Mouse (Mus musculus) small intestine, adult 2 months (tissue): ENCODE measurements at regions not wholly inside any gene's neighbourhood (a gene's known extent, or its start where the extent isn't known, plus 50 kb on each side); places are given as distances from the start of the nearest gene placed in this dataset.

Source experiments
- H3K27ac ChIP-seq: fragments of 200-500 bp; 2 replicates; pipeline ENCODE4 v1.5.1; 2012; ENCODE audit warnings: low read depth, low read length, control low read depth, inconsistent platforms; ENCODE audit not compliant: insufficient read depth
- H3K27me3 ChIP-seq: fragments of 200-500 bp; 2 replicates; pipeline ENCODE4 v1.6.1; 2012; ENCODE audit warnings: mild to moderate bottlenecking, moderate library complexity, low read length, inconsistent platforms; ENCODE audit not compliant: control insufficient read depth, insufficient read depth
- H3K36me3 ChIP-seq: fragments of 200-500 bp; 2 replicates; pipeline ENCODE4 v1.6.1; 2012; ENCODE audit warnings: mild to moderate bottlenecking, low read length, control low read depth, inconsistent platforms; ENCODE audit not compliant: control insufficient read depth, insufficient read depth
- H3K4me1 ChIP-seq: fragments of 200-500 bp; 2 replicates; pipeline ENCODE4 v1.6.1; 2012; ENCODE audit warnings: low read length, inconsistent platforms, mixed read lengths; ENCODE audit not compliant: control insufficient read depth, insufficient read depth, insufficient read length
- H3K4me3 ChIP-seq: fragments of 200-500 bp; 2 replicates; pipeline ENCODE4 v1.5.1; 2012; ENCODE audit warnings: low read depth, mild to moderate bottlenecking, control low read depth, inconsistent platforms, low read length, moderate library complexity
- CTCF ChIP-seq: fragments of 200-500 bp; IDR thresholded peaks from 2 replicates; pipeline ENCODE4 v1.5.1; 2012; ENCODE audit warnings: low read depth, mild to moderate bottlenecking, control low read depth, inconsistent platforms, low read length, moderate library complexity, mixed read lengths; ENCODE audit not compliant: insufficient replicate concordance, insufficient read length; ENCODE audit errors: extremely low read depth
- POLR2A ChIP-seq: fragments of 200-500 bp; IDR thresholded peaks from 2 replicates; pipeline ENCODE4 v1.6.1; 2012; ENCODE audit warnings: low read depth, mild to moderate bottlenecking, control low read depth, inconsistent platforms, low read length, moderate library complexity
- WGBS: fragments of 180-500 bp; shearing (Covaris S2); methylation state at CpG from one replicate; pipeline ENCODE4 v1.1.7; 2018; 5-methylcytosine and 5-hydroxymethylcytosine counted together

GRCm38 (mm10) chr11:17386756-17387155 is 129.4 kb downstream of the C1d start:
- Histone ChIP-seq H3K4me1 (no peaks in the 10 kb centered on the region), H3K4me3 (no peak overlapping the region), H3K36me3 (no peaks in the 10 kb centered on the region), H3K27me3 (no peaks in the 10 kb centered on the region), H3K27ac (no peak overlapping the region)
- 62% methylated on average over 3 of the region's 3 CpGs for WGBS
- no peak for TF ChIP-seq CTCF
- TF ChIP-seq POLR2A = no peak

GRCm38 (mm10) chr11:17393832-17394231 is 136.5 kb downstream of the C1d start:
- Histone ChIP-seq H3K27me3 (no peaks in the 10 kb centered on the region), H3K36me3 (no peaks in the 10 kb centered on the region), H3K4me3 (no peak overlapping the region), H3K27ac (no peak overlapping the region), H3K4me1 (no peaks in the 10 kb centered on the region)
- 64% methylated on average over 6 of the region's 6 CpGs for WGBS
- TF ChIP-seq CTCF (no peak), POLR2A (no peak)

GRCm38 (mm10) chr11:17414531-17414930 is 157.2 kb downstream of the C1d start:
- WGBS = 21% methylated on average over 1 of the region's 1 CpGs
- Histone ChIP-seq H3K36me3 (no peaks in the 10 kb centered on the region), H3K27me3 (no peaks in the 10 kb centered on the region), H3K4me3 (no peak overlapping the region), H3K4me1 (no peaks in the 10 kb centered on the region), H3K27ac (no peak overlapping the region)
- TF ChIP-seq POLR2A = no peak
- TF ChIP-seq CTCF = no peak

GRCm38 (mm10) chr11:17415144-17415543 is 157.8 kb downstream of the C1d start:
- TF ChIP-seq CTCF = no peak
- no peak for TF ChIP-seq POLR2A
- Histone ChIP-seq H3K27ac (no peak overlapping the region), H3K27me3 (no peaks in the 10 kb centered on the region), H3K4me3 (no peak overlapping the region), H3K4me1 (no peaks in the 10 kb centered on the region), H3K36me3 (no peaks in the 10 kb centered on the region)
- 47% methylated on average over 1 of the region's 1 CpGs for WGBS

GRCm38 (mm10) chr11:17417656-17418289 is 160.4 kb downstream of the C1d start:
- no peaks in the 10 kb centered on the region for H3K27me3 ChIP-seq
- H3K27ac ChIP-seq = no peak overlapping the region
- WGBS = 49% methylated on average over 4 of the region's 4 CpGs
- H3K36me3 ChIP-seq = no peaks in the 10 kb centered on the region
- TF ChIP-seq POLR2A (no peak), CTCF (no peak)
- H3K4me3 ChIP-seq = no peak overlapping the region
- no peaks in the 10 kb centered on the region for H3K4me1 ChIP-seq

GRCm38 (mm10) chr11:17442133-17442532 is 184.8 kb downstream of the C1d start:
- H3K36me3 ChIP-seq = no peaks in the 10 kb centered on the region
- no peak for TF ChIP-seq CTCF
- no peaks in the 10 kb centered on the region for H3K4me1 ChIP-seq
- H3K27ac ChIP-seq = no peak overlapping the region
- no peak overlapping the region for H3K4me3 ChIP-seq
- H3K27me3 ChIP-seq = no peaks in the 10 kb centered on the region
- WGBS = 52% methylated on average over 4 of the region's 4 CpGs

- H3K27ac ChIP-seq = no peak overlapping the region
- H3K4me3 ChIP-seq = no peak overlapping the region
- 85% methylated on average over 7 of the region's 7 CpGs for WGBS
- H3K4me1 ChIP-seq = no peaks in the 10 kb centered on the region
- TF ChIP-seq POLR2A = no peak
- no peak for TF ChIP-seq CTCF
- H3K36me3 ChIP-seq = no peaks in the 10 kb centered on the region
- no peaks in the 10 kb centered on the region for H3K27me3 ChIP-seq
These were observed 191.9 kb downstream of the C1d start for GRCm38 (mm10) chr11:17449289-17449688.
